Mouse (Mus musculus) embryonic facial prominence, embryonic 11.5 days (tissue): Measurements from ENCODE around the gene Nt5dc3. TPM values are rescaled to one million over a fixed set of nuclear protein-coding genes. Genes with fewer than 3 reads are reported as not detected.

Experiments used
- ATAC-seq: fragments of 200-750 bp; cut with Nextera tagmentation; replicated peaks from 2 replicates; pipeline ENCODE4 v1.8.0; 2017; ENCODE audit warnings: low read depth; ENCODE audit not compliant: insufficient number of reproducible peaks, low FRiP score, low TSS enrichment
- DNase-seq: peaks from one replicate; pipeline ENCODE4 v3.0.0-alpha.2; 2015; ENCODE audit warnings: low spot score
- H3K27ac ChIP-seq: fragments of 300-500 bp; sonication (generic); replicated peaks from 2 replicates; pipeline ENCODE4 v1.5.1; 2014; ENCODE audit warnings: mild to moderate bottlenecking, low read depth, low read length, control low read depth
- H3K27me3 ChIP-seq: fragments of 300-500 bp; sonication (generic); 2 replicates; pipeline ENCODE4 v1.6.1; 2014; ENCODE audit warnings: mild to moderate bottlenecking, low read length, moderate library complexity, mixed read lengths; ENCODE audit not compliant: control insufficient read depth, insufficient read depth
- H3K36me3 ChIP-seq: fragments of 300-500 bp; sonication (generic); replicated peaks from 2 replicates; pipeline ENCODE4 v1.6.1; 2014; ENCODE audit warnings: low read depth, mild to moderate bottlenecking, low read length, moderate library complexity, mixed read lengths; ENCODE audit not compliant: control insufficient read depth, insufficient read depth
- H3K4me1 ChIP-seq: fragments of 300-500 bp; sonication (generic); 2 replicates; pipeline ENCODE4 v1.6.1; 2014; ENCODE audit warnings: low read length, mixed read lengths; ENCODE audit not compliant: control insufficient read depth, insufficient read depth
- H3K4me2 ChIP-seq: fragments of 300-500 bp; sonication (generic); 2 replicates; pipeline ENCODE4 v1.6.1; 2014; ENCODE audit warnings: low read depth, mild to moderate bottlenecking, control low read depth, low read length, moderate library complexity
- H3K4me3 ChIP-seq: fragments of 300-500 bp; sonication (generic); 2 replicates; pipeline ENCODE4 v1.5.1; 2014; ENCODE audit warnings: low read depth, low read length, control low read depth
- H3K9ac ChIP-seq: fragments of 300-500 bp; sonication (generic); replicated peaks from 2 replicates; pipeline ENCODE4 v1.6.1; 2014; ENCODE audit warnings: mild to moderate bottlenecking, control low read depth, low read length
- H3K9me3 ChIP-seq: fragments of 300-500 bp; sonication (generic); replicated peaks from 2 replicates; pipeline ENCODE4 v1.6.1; 2016; ENCODE audit warnings: mild to moderate bottlenecking, low read length, inconsistent platforms, mixed read lengths; ENCODE audit not compliant: control insufficient read depth
- WGBS: fragments of 180-500 bp; shearing (Covaris S2); extraction: QIAGEN DNeasy Blood & Tissue Kit; methylation state at CpG from one replicate; pipeline ENCODE4 v1.1.7; 2014; 5-methylcytosine and 5-hydroxymethylcytosine counted together
- polyA plus RNA-seq: library from polyadenylated mRNA; unstranded; fragments of >200 nt; fragmentation: Nextera tagmentation; extraction: Ambion mirVana; gene quantifications from 2 replicates; pipeline ENCODE4 v1.2.1, GENCODE M21; 2014

The Nt5dc3 gene
- polyA plus RNA-seq, 1 experiment from 2014 or later: 1.6 TPM

DNA sequence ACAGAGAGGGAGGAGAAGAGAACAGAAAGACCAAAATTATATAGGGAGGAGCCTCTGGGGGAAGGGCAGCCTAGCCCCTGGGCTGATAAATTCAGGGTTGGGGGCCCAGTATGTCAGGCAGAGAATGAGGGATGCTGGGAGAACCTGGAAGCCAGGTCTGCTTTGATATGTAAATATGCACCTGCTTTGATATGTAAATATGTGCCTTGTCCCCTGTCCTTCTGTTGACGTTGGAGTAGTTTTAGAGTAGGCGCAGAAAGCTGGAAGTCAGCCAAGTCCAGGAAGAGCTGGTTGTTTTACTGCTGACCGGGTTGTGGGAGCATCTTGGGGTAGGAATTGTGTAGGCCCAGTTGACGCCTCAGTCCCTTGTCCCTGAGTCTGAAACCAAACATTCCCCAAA lies 9.0 kb upstream of the Nt5dc3 start:
- 51% methylated on average over 4 of the region's 4 CpGs for WGBS
- Histone ChIP-seq H3K36me3 (no peaks in the 10 kb centered on the region), H3K4me3 (no peak overlapping the region), H3K4me2 (no peak overlapping the region), H3K4me1 (no peaks in the 10 kb centered on the region), H3K9me3 (no peaks in the 10 kb centered on the region), H3K27me3 (no peaks in the 10 kb centered on the region), H3K9ac (no peak overlapping the region), H3K27ac (no peak overlapping the region)
- DNase-seq: no peak
- no peak for ATAC-seq

DNA sequence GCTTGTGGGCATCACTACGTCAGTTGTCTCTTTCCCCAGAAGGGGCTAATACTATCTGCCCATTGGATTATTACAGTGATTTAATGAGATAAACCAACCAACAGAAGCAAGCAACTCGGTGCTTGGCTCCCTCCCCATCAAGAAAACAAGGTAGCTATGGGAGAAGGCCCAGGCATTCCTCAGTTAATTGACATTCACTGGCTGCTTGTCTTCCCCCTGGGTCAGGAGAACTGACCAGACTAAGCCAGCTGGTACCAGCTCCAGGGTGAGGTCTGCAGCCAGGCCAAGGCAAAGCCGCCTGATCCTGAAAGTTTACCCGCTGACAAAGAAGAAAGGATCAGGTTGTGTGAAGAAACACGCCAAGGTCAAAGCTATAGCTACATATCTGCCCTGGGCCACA lies 7.1 kb upstream of the Nt5dc3 start:
- no peak overlapping the region for H3K9ac ChIP-seq
- ATAC-seq (no peak), DNase-seq (no peak)
- no peak overlapping the region for H3K4me3 ChIP-seq
- no peaks in the 10 kb centered on the region for H3K27me3 ChIP-seq
- H3K27ac ChIP-seq: no peak overlapping the region
- no peaks in the 10 kb centered on the region for H3K36me3 ChIP-seq
- no peaks in the 10 kb centered on the region for H3K9me3 ChIP-seq
- no peaks in the 10 kb centered on the region for H3K4me1 ChIP-seq
- H3K4me2 ChIP-seq: no peak overlapping the region
- WGBS: 80% methylated on average over 5 of the region's 5 CpGs

DNA sequence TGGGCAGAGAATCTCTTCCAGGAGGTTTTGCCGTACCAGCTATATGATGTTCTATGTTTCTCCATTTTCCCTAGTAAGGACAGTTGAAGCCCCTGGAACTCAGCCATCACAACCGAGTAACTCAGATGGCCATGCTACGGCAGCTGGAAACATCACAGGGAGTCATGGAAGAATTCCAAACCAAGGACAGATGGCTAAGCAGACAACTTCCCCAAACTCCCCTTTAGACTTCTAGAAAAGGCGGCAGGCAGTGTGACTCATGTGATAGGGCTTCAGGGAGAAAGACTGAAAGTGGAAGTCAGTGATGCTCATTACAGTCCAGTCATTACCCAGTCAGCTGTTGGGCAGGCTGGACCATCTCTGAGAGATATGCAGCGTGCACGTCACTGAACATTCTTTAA lies 6.6 kb upstream of the Nt5dc3 start:
- Histone ChIP-seq H3K4me3 (no peak overlapping the region), H3K9me3 (no peaks in the 10 kb centered on the region), H3K27ac (no peak overlapping the region), H3K4me1 (no peaks in the 10 kb centered on the region), H3K4me2 (no peak overlapping the region), H3K36me3 (no peaks in the 10 kb centered on the region), H3K9ac (no peak overlapping the region), H3K27me3 (no peaks in the 10 kb centered on the region)
- WGBS: 80% methylated on average over 6 of the region's 6 CpGs
- no peak for ATAC-seq
- no peak for DNase-seq

DNA sequence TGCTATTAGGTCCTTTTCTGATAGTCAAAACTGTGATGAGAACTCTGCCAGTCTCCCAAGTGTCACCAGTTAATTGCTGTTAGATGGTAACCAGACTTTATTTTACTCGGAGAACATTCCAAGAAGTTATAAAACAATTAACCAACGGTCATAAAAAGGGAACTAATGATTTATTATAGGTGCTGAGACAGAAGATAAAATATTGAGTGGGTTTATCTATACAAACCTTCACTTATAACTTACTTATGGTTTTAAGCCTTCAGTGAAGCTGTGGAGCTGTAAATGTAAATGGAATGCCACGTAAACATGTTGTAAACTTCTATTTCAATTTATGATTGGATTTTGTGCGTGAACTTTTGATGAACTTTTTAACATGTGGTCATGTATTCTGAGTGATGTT lies 5.4 kb upstream of the Nt5dc3 start:
- no peak for DNase-seq
- H3K4me3 ChIP-seq: no peak overlapping the region

DNA sequence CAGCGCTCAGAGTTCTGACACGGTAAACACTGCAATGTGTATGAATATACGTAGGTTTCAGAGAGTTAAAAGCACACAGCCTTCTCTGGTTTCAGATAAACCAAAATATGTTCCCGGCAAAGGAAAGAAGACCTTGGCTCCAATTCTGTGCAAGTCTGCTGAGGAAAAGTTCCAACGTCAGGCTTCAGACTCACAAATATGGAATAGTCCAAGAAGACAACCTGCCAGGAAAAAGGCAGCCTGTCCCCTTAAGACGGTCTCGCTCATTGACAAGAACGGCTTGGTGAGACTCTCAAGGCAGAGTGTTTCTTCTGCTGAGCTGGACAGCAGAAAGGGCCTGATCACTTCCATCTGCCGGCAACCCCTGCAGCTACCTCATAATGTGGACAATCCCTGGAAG lies 2.5 kb upstream of the Nt5dc3 start:
- DNase-seq: no peak
- Histone ChIP-seq H3K4me3 (no peak overlapping the region), H3K27me3 (no peaks in the 10 kb centered on the region), H3K4me1 (no peaks in the 10 kb centered on the region), H3K9ac (no peak overlapping the region), H3K4me2 (no peak overlapping the region), H3K27ac (no peak overlapping the region), H3K9me3 (no peaks in the 10 kb centered on the region), H3K36me3 (no peaks in the 10 kb centered on the region)
- ATAC-seq: no peak
- 62% methylated on average over 9 of the region's 9 CpGs for WGBS

More for the DNA sequence above, 5.4 kb upstream of the Nt5dc3 start:
- no peaks in the 10 kb centered on the region for H3K36me3 ChIP-seq
- no peaks in the 10 kb centered on the region for H3K27me3 ChIP-seq
- WGBS: 71% methylated on average over 4 of the region's 4 CpGs
- no peaks in the 10 kb centered on the region for H3K4me1 ChIP-seq
- no peak overlapping the region for H3K9ac ChIP-seq
- H3K4me2 ChIP-seq: no peak overlapping the region
- no peaks in the 10 kb centered on the region for H3K9me3 ChIP-seq
- H3K27ac ChIP-seq: no peak overlapping the region
- ATAC-seq: no peak

DNA sequence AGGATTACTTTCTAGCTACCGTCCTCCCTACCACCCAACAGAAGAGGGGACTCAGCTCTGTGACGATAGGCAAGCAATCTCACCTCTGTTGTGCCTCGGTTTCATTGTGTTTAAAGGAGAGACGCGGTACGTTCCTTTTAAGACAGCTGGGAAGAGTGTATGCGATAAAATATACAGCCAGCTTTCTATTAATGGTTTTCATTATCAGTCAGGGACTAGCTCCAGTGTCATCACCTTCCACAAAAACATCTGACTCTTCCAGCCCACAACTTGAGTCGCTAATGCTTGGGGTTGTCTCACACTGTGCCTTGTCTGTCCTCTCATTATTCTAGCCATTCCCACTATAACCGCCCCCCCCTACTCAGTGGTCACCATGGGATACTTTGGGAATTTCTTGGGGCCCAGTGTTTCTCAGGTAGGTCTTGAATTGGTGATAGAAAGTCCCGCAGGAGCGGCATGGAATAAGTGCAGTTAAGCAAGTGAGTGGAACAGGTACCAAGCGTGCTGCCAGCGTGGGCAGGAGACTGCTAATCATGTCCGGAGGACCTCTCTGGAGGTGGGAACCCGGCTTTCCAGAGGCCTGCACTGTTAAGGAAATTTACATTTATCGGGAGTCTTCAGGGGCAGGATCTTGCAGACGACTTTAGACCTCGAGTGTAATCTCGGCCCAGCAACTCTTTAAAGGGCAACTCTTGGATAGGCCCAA lies 1.0 kb upstream of the Nt5dc3 start:
- ATAC-seq: no peak
- 41% methylated on average over 19 of the region's 19 CpGs for WGBS

DNA sequence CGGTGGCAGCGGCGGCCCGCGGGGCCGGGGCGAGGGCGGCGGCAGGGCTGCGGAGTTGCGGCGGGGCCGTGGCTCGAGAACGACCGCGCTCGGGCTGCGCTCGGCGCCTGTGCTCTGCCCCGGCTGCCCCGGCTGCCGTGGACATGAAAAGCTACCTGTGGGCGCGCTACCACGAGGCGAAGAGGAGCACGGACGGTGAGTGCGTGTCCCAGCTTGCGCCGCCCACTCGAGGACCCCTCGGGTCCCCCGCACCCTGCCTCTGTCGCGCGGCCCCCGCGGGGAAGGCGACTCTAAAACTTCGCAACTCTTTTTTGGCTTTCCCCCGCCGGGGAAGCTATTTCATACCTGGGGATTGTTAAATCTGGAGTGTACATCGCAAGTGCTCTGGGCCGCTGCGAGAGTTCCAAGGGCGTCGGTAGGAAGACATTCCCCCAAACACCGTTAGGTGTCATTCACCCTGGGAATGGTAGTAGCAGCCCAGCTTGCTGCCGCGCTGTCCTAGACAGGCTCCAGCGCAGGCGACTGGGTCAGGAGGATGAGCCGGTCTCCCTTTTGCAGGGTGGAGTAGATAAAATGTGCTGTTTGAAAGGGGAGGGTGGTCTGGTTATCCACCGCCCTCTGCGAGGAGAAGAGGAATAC lies 431 bp downstream of the Nt5dc3 start:
- no peaks in the 10 kb centered on the region for H3K4me1 ChIP-seq
- peak overlapping the region; percentile 61 for H3K4me3 ChIP-seq
- WGBS: under 1% methylated on average over 58 of the region's 58 CpGs
- peak overlapping the region; percentile 99 for H3K4me2 ChIP-seq
- H3K27me3 ChIP-seq: no peaks in the 10 kb centered on the region
- no peaks in the 10 kb centered on the region for H3K9me3 ChIP-seq
- H3K27ac ChIP-seq: no peak overlapping the region
- DNase-seq (peak; percentile 40), ATAC-seq (peak; percentile 65)
- no peaks in the 10 kb centered on the region for H3K36me3 ChIP-seq
- peak overlapping the region; percentile 67 for H3K9ac ChIP-seq

More for the DNA sequence above, 1.0 kb upstream of the Nt5dc3 start:
- H3K36me3 ChIP-seq: no peaks in the 10 kb centered on the region
- no peaks in the 10 kb centered on the region for H3K4me1 ChIP-seq
- no peak for DNase-seq
- no peak overlapping the region for H3K27ac ChIP-seq
- H3K9ac ChIP-seq: peak overlapping the region; percentile 53
- peak overlapping the region; percentile 61 for H3K4me3 ChIP-seq
- H3K9me3 ChIP-seq: no peaks in the 10 kb centered on the region
- H3K27me3 ChIP-seq: no peaks in the 10 kb centered on the region
- H3K4me2 ChIP-seq: peak overlapping the region; percentile 99

DNA sequence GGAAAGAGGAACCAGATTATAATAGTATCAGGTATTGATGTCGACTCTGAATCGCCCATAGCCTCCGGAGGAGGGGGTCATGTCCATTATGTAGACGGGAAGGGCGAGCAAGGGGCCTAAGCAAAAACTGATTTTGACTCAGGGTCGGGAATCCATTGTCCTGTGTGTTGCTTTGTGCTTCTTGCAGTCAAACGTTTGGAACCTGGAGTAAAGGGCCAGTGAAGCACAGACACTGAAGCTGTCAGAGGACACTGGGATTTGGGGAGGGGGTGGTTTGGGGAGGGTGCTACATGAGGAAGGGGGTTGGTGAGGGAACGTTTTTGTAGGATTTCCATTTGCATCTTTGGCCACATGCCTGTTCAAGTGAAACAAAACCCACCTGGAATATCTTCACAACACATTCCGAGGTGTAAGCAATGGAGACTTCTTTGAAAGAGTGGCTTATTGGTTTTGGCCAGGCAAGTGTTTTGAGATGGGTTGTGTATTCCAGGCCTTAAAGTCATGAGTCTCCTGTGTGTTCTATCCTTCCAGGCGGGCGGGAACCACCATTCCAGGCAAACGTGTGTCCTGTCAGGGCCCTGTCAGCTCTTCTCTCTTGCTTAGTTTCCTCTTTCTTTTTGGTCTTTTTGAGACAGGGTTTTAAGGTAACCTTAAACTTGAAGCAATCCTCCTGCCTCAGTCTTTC lies 1.2 kb downstream of the Nt5dc3 start:
- H3K9ac ChIP-seq: no peak overlapping the region
- H3K27ac ChIP-seq: no peak overlapping the region
- no peaks in the 10 kb centered on the region for H3K9me3 ChIP-seq
- peak overlapping the region; percentile 99 for H3K4me2 ChIP-seq
- no peaks in the 10 kb centered on the region for H3K36me3 ChIP-seq
- ATAC-seq: no peak
- no peaks in the 10 kb centered on the region for H3K4me1 ChIP-seq
- no peaks in the 10 kb centered on the region for H3K27me3 ChIP-seq
- 15% methylated on average over 12 of the region's 12 CpGs for WGBS
- no peak for DNase-seq
- peak overlapping the region; percentile 61 for H3K4me3 ChIP-seq
